Mouse (Mus musculus): ENCODE data around the gene Prmt1.
"Not testable (repeated sequence)": the region's sequence is repeated elsewhere in the genome, so short reads cannot be mapped to it uniquely, and the experiment has no call there.

Gene Prmt1

GRCm38 (mm10) chr7:44986192-44986878 is at the start of gene Prmt1:
Gene Prmt1, minus strand, starts transcription at chr7:44986568.
- DNase-seq (ENCODE audit: extremely low spot score) = peak; percentile 98

GRCm38 (mm10) chr7:45035631-45036030 is 49.3 kb upstream of the Prmt1 start:
- DNase-seq (ENCODE audit: extremely low spot score) = no peak

- DNase-seq (ENCODE audit: extremely low spot score) = no peak
Observed at GRCm38 (mm10) chr7:45033722-45034359, 47.5 kb upstream of the Prmt1 start.

- no peak for DNase-seq (ENCODE audit: extremely low spot score)
Observed at GRCm38 (mm10) chr7:45030857-45031256, 44.5 kb upstream of the Prmt1 start.

DNA sequence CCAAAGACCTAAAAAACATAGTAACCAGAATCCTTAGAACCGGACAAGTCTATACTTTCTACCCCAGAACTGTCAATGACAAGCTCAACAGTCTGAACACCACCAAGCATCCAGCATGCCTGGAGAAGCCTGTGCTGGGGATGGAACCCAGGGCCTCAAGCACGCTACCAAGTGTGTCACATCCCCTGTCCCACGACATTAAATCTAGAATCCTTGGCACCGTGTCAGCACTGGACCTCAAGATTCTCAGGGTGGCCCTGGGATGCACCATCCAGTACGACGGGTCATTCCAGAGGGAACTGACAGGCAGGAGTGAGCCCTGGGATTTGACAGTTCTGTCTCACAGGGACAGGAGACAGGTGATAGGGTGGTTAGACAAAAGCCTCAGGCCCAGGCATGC is 43.6 kb upstream of the Prmt1 start:
- no peak for DNase-seq (ENCODE audit: extremely low spot score)

GRCm38 (mm10) chr7:45028351-45028750 is 42.0 kb upstream of the Prmt1 start:
- no peak for DNase-seq (ENCODE audit: extremely low spot score)

DNA sequence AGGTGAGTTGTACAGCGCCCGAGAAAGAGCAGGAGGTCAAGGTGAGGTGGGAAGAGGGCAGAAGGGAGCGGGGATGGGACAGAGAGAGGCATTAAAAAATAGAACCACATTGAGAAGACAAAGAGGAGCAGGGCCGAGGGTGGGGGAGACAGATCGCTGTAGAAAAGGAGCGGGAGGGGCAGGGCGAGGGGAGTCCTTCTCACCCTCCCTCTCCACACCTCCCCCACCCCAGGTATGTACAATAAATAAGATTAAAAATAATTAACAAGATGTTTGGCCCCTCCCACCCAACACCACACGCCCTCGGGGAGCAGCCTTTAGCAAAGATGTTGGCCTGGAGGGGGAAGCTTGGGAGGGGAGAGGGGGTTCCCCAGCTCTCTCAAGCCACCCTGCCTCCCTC is 41.4 kb upstream of the Prmt1 start:
- DNase-seq (ENCODE audit: extremely low spot score) = no peak

- no peak for DNase-seq (ENCODE audit: extremely low spot score)
Observed at GRCm38 (mm10) chr7:45026256-45026655, 39.9 kb upstream of the Prmt1 start.

DNA sequence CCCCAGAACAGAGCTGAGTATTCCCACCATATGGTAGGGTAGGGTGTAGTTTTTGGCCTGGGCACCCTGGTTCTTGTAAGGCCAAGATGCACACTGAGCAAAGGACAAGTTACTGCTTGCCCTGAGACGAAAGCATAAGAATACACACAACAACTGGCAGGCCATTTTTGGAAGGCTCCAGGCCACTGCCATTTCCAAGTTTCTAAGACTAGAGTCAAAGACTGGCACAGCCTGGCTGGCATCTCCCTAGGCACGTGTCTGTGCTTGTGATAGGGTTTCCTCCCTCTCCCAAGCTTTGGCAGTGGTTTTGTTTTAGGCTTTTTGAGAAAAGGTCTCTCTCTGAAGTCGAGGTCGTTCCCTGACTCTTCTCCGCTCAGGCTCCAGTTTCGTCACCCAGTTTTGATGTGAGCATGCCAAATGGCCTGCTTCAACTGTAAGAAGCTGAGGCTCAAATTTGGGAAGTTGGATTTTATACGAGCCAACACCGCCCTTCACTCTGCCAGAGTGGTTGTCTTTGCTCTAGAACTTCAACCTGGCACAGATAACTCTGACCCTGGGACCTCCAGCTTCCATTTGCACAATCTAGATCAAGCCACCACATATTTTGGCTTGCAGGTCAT is 39.3 kb upstream of the Prmt1 start:
- no peak for DNase-seq (ENCODE audit: extremely low spot score)

GRCm38 (mm10) chr7:45024281-45025248 is 38.2 kb upstream of the Prmt1 start:
- no peak for DNase-seq (ENCODE audit: extremely low spot score)

DNA sequence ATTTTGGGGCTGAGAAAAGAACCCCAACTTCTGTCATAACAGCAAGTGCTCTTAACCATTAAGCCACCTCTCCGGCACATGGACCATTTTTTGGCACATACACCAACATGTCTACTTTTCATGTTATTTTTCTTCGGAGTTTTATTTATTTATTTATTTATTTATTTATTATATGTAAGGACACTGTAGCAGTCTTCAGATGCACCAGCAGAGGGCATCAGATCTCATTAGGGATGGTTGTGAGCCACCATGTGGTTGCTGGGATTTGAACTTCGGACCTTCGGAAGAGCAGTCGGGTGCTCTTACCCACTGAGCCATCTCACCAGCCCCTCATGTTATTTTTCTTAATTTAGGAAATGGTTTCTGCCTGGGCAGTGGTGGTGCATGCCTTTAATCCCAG is 37.3 kb upstream of the Prmt1 start:
- DNase-seq (ENCODE audit: extremely low spot score) = not testable (repeated sequence)

DNA sequence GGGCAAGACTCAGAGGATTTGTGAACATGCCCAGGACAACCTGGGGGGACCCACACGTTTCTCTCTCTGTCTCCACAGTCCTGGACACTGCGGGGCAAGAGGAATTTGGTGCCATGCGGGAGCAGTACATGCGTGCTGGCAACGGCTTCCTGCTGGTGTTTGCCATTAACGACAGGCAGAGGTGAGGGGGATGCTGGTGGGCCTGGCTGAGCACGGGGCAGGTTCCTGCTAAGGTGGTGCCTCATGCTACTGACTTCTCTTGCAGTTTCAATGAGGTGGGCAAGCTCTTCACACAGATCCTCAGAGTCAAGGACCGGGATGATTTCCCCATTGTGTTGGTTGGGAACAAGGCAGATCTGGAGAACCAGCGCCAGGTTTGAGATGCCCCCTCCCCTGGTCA is 33.9 kb upstream of the Prmt1 start:
- no peak for DNase-seq (ENCODE audit: extremely low spot score)

- peak; percentile 47 for DNase-seq (ENCODE audit: extremely low spot score)
Observed at GRCm38 (mm10) chr7:45019031-45019571, 32.7 kb upstream of the Prmt1 start.

DNA sequence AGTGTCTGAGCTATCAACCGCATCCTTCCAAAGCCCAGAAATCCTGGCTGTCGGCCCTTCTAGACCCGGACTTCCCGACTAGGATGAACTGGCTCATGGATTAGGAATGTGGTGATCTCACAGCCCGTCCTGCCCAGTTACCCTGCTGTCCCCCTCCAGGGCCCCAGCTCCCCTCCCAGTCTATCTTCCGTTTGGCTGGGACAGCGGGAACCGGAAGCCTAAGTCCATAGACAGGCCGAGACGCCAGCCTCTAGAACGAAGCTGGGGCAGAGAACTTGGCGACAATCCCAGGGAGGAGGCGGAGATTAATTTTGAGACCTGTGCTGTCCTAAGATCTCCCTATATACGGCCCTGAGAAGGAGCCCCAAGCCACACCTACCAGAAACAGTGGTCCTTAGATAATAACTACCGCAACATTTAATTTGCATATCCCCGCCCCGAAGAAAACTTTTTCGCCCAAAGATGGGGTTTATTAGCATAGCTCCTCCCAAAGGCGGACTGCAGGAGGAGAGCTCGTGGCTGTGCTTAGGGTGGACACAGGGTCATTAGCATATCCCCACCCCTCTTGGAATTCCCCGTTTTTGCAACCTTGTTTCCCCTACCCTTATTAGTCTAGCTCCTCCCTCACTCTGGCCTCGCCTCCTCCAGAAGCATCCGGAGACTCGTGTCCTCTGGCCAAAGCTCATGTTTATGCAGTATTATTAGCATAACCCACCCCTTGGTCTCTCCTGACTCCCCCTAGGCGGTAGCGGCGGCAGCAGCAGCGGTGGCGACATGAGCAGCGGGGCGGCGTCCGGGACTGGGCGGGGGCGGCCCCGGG is 31.1 kb upstream of the Prmt1 start, which contains the start of gene Rras:
Rras (plus strand) TSS at position 720 of the 820 bp plus-strand sequence.
- DNase-seq (ENCODE audit: extremely low spot score) = peak; percentile 92

DNA sequence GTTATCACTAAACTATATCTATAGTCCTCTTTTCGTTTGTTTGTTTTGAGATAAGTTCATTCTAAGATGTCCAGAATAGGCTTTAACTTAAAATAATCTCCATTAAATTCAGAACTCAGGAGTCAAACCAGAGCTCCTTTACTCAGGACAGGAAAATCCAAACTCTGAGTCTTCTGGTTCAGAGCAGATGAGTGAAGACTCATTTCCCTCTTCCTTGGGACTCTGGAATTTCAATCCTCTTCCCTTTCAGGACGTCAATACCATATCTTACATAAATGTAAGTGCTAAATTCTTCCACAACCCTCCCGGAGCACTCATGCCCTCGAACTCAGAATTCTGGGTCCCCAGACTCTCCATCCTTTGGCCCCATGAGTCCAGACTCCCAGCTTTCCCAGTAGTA is 30.4 kb upstream of the Prmt1 start:
- no peak for DNase-seq (ENCODE audit: extremely low spot score)

DNA sequence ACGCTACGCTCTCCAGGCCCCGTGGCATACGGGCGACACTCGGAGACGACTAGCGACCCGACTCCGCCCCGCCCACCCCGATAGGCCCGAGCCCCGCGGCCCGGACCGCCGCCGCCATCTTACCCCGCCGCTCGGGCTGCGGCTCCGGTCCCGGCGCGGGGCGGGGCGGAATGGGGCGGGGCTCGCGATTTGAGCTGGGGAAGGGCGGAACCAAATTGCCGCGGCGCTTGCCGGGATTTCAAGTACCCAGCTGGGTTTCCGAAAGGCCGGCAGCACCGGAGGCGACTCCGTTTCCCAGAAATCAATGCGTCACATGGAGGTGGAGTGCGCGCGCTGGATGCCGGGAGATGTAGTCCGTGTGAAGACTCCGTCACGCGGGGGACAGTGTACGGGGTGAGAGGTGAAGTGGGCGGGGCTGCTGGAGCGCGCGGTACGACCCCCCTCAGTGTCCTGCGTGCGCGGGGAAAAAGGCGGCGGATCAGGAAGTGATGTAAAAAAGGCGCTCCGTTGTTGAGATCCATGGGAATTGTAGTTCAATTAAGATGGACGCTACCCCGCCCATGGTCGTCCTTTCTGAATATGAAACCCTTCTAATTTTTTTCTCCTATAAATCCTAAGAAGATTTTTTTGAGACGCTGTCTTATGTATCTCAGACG is 29.7 kb upstream of the Prmt1 start, which contains the start of gene Scaf1:
Scaf1 (minus strand) TSS at position 407 of the 656 bp plus-strand sequence.
- DNase-seq (ENCODE audit: extremely low spot score) = peak; percentile 100

DNA sequence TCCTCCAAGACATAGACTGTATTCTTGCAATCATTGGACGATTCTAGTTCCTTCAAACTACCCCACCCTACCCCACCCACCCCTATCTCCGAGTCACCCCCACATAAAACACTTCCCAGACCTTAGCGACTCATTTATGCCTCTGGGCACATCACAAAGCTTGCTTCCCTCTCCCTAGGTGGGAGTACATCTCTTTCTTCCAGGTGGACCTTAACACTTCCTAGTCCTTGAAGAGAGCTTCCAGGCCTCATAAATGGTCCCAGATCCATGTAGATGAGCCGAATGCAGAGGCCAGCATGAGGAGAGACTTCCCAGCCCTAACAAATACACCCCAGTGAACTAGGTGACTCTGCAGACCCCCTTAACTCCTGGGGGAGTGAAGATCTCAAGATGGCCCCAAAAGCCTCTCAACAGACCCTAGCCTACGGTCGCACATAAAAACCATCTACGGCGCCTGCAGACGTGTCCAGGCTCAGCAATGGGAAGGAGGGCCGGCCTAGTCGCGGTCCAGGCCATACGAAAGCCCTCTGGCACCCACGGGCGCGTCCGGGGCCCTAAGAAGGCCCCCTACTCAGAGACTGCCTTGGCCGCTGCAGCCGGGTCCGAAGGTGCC is 29.1 kb upstream of the Prmt1 start:
- no peak for DNase-seq (ENCODE audit: extremely low spot score)

DNA sequence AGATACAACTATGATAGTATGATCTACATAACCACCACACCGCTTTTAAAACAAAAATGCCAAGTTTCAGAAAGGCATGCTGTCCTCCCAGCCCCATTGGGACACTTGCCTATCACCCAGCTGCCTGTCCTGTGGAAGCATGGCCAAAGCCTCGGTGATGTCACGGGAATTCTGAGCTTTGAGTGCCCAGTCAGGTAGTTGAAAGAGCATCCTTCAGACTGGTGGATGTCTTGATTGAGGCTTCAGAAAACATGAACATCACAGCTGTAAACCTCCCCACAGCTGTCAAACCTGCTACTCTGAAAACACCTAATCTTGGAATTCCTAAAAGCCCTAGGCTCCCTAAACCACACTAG is 27.7 kb upstream of the Prmt1 start:
- no peak for DNase-seq (ENCODE audit: extremely low spot score)

DNA sequence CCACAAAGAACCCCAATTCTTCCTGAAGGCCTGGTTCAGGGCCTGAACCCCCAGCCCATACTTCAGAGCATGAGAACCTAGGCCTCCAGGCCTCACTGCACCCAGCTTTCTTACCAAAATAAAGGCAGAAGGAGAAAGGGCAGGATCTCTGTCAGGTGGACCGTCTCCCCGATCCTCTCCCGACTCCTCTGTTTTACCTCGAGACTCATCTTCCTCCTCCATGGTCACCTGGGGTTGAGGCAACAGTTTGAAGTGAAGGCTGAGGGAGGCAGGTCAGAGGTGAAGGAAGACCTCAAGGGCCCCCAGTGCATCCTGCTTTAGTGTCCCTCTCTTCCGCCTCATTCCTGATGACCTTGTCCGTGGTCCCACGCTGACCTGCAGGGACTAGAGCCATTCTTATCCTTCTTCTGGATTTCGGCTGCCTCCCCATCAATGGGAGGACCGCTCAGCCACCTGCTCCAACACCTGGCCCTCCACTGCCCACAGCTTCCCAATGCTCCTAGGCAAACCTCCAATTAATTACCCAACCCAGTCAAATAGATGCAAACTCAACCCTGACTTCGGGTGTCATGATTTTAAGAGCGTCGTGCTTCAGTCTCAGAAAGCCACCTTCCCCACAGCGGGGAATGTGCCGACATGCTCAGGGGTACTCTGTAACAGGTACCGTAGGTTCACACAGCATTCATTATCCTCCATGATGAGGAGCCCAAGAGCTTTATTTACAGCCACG is 27.2 kb upstream of the Prmt1 start:
- no peak for DNase-seq (ENCODE audit: extremely low spot score)

Data from embryo, embryonic 9.5 days (tissue).